Mouse (Mus musculus): ENCODE measurements around the gene Tet1. TPM values are rescaled to one million over a fixed set of nuclear protein-coding genes. Genes with fewer than 3 reads are reported as not detected.

The Tet1 gene
- polyA plus RNA-seq, 1 experiment from 2014 or later = 32.1 TPM

DNA sequence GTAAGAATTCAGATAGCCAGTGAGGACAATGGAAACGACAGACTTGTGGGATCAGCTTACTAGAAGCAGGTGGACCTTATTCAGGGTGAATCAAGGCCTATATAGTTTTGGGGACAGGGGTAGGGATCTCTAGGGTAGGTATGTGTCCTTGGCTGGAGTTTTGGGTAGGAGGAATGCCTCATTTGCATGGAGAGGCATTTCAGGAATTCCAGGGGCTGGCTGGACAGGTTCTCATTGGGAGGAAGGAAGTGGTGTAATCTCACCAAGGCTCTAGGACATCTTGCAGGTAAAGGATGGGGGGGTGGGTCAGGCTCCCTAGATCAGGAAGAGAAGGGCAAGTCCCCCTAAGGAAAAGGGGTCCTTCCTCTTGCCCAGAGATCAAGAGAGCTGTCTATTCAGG is 6.0 kb downstream of the Tet1 start:
- Histone ChIP-seq H3K4me3 (no peak overlapping the region), H3K27ac (no peak overlapping the region), H3K4me2 (no peak overlapping the region), H3K9me3 (replicated peaks) (no peaks in the 10 kb centered on the region), H3K4me1 (no peaks in the 10 kb centered on the region), H3K27me3 (no peaks in the 10 kb centered on the region), H3K36me3 (ENCODE audit: poor library complexity, severe bottlenecking) (no peaks in the 10 kb centered on the region), H3K9ac (no peak overlapping the region)
- WGBS = 44% methylated on average over 1 of the region's 1 CpGs
- no peak for ATAC-seq

- Histone ChIP-seq H3K27ac (no peak overlapping the region), H3K4me2 (no peak overlapping the region), H3K4me3 (no peak overlapping the region), H3K9ac (no peak overlapping the region), H3K36me3 (ENCODE audit: poor library complexity, severe bottlenecking) (no peaks in the 10 kb centered on the region), H3K4me1 (no peaks in the 10 kb centered on the region), H3K9me3 (replicated peaks) (no peaks in the 10 kb centered on the region), H3K27me3 (no peaks in the 10 kb centered on the region)
- 44% methylated on average over 8 of the region's 8 CpGs for WGBS
- ATAC-seq = no peak
Observed at GRCm38 (mm10) chr10:62901826-62902225, 7.0 kb downstream of the Tet1 start.

- WGBS = 95% methylated on average over 4 of the region's 4 CpGs
- H3K36me3 ChIP-seq (ENCODE audit: poor library complexity, severe bottlenecking) = no peaks in the 10 kb centered on the region
- no peaks in the 10 kb centered on the region for H3K27me3 ChIP-seq
- no peak overlapping the region for H3K4me2 ChIP-seq
- H3K4me1 ChIP-seq = no peaks in the 10 kb centered on the region
- H3K27ac ChIP-seq = no peak overlapping the region
- H3K4me3 ChIP-seq = no peak overlapping the region
- no peak for ATAC-seq
- no peak overlapping the region for H3K9ac ChIP-seq
- H3K9me3 ChIP-seq (replicated peaks) = no peaks in the 10 kb centered on the region
Observed at GRCm38 (mm10) chr10:62900144-62900543, 8.7 kb downstream of the Tet1 start.

DNA sequence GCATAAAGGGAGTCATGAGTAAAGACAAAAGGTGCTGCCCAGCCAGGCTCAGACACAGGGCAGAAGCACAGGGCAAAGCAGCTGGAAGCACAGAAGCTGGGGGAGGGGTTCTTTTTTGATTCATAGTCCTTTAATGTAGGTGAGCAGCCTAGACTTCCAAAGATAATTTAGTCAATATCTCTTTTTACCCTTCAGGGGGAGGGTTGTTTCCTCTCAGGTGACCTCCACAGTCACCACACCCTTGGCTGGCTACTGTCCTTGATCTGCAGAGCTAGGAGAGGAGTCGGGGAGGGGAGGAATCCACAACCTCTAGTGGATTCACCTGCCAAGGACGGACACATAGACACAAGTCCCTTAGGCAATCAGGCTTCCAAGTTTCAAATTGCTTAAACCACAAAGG is 10.7 kb downstream of the Tet1 start:
- Histone ChIP-seq H3K4me3 (no peak overlapping the region), H3K4me1 (no peaks in the 10 kb centered on the region), H3K4me2 (no peak overlapping the region), H3K36me3 (ENCODE audit: poor library complexity, severe bottlenecking) (no peaks in the 10 kb centered on the region), H3K27ac (no peak overlapping the region), H3K9ac (no peak overlapping the region), H3K9me3 (replicated peaks) (no peaks in the 10 kb centered on the region), H3K27me3 (no peaks in the 10 kb centered on the region)
- ATAC-seq = no peak
- 83% methylated on average over 2 of the region's 2 CpGs for WGBS

DNA sequence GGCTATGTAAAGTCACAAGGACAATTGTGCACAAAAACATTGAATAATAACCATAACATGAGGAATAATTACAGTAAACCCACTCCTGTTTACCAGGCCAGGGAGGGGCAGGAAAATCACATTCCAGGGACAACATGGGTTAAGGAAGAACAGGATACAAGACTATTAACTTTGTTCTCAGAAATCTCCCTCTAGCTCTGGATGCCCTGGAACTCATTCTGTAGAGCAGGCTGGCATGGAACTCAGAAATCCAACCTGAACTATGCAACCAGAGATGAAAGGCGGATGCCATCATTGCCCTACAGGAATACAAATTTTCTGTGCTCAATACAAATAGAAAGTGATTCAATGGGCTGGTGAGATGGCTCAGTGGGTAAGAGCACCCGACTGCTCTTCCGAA is 11.4 kb downstream of the Tet1 start:
- Histone ChIP-seq H3K9me3 (replicated peaks) (no peaks in the 10 kb centered on the region), H3K4me1 (no peaks in the 10 kb centered on the region), H3K9ac (no peak overlapping the region), H3K36me3 (ENCODE audit: poor library complexity, severe bottlenecking) (no peaks in the 10 kb centered on the region), H3K27ac (no peak overlapping the region), H3K4me2 (no peak overlapping the region), H3K4me3 (no peak overlapping the region), H3K27me3 (no peaks in the 10 kb centered on the region)
- no peak for ATAC-seq
- 94% methylated on average over 3 of the region's 3 CpGs for WGBS

DNA sequence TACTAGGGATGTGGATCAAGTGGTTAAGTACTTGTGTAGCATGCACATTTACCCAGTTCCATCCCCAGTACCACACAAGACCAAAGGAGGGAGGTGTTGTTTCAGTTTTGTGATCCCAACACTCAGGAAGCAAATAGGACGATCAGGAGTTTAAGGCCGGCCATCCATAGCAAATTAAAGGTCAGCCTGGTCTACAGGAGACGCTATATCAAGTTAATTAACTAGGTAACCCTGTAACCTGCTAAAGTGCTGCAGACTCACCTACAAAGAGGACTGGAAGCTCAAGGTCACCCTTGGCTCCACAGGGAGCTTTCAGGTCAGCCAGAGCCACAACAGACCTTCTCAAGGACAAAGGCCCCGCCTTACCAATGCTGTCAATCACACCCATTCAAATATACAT is 12.0 kb downstream of the Tet1 start:
- Histone ChIP-seq H3K27me3 (no peaks in the 10 kb centered on the region), H3K4me2 (no peak overlapping the region), H3K36me3 (ENCODE audit: poor library complexity, severe bottlenecking) (no peaks in the 10 kb centered on the region), H3K9ac (no peak overlapping the region), H3K4me3 (no peak overlapping the region), H3K4me1 (no peaks in the 10 kb centered on the region), H3K9me3 (replicated peaks) (no peaks in the 10 kb centered on the region), H3K27ac (no peak overlapping the region)
- 68% methylated on average over 4 of the region's 4 CpGs for WGBS
- no peak for ATAC-seq

DNA sequence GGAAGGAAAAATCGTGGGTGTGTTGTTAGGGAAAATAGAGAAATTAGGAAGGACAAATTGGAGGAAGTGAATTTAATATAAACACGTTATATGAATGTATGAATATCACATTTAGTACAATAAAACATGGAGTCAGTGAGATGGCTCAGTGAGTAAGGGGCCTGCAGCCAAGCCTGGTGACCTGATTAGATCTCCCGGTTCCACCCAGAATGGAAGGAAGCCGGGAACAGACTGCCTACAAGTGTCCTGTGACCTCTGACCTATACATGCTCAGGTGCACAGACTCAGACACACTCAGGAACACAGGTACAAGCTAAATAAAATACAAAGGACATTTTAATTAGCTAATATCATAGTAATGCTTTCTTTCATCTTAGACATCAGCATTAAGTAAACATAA is 12.8 kb downstream of the Tet1 start:
- no peak overlapping the region for H3K27ac ChIP-seq
- no peaks in the 10 kb centered on the region for H3K9me3 ChIP-seq (replicated peaks)
- no peaks in the 10 kb centered on the region for H3K36me3 ChIP-seq (ENCODE audit: poor library complexity, severe bottlenecking)
- no peak for ATAC-seq
- H3K9ac ChIP-seq = no peak overlapping the region
- no peaks in the 10 kb centered on the region for H3K4me1 ChIP-seq
- H3K4me3 ChIP-seq = no peak overlapping the region
- no peaks in the 10 kb centered on the region for H3K27me3 ChIP-seq
- H3K4me2 ChIP-seq = no peak overlapping the region
- WGBS = 71% methylated on average over 4 of the region's 4 CpGs

DNA sequence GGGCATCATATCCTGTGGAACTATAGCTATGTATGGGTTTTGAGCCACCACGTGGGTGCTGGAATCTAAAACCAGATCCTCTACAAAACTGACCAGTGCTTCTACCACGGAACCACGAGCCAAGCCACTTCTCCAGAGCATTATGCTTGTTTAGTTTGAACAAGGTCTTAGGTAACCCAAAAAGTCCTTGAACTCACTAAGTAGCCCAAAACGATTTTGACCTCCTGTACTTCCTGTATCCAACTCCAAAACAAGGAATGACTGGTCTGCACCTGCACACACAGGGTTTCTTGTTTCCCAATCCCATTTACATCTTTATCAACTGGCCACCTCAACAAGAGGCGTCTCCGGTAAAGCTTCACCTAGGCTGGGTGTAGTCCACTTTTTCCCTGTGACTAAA is 13.4 kb downstream of the Tet1 start:
- WGBS = 87% methylated on average over 6 of the region's 6 CpGs
- H3K4me2 ChIP-seq = no peak overlapping the region
- ATAC-seq = no peak
- no peak overlapping the region for H3K4me3 ChIP-seq
- no peaks in the 10 kb centered on the region for H3K9me3 ChIP-seq (replicated peaks)
- H3K27me3 ChIP-seq = no peaks in the 10 kb centered on the region
- H3K9ac ChIP-seq = no peak overlapping the region
- no peaks in the 10 kb centered on the region for H3K4me1 ChIP-seq
- H3K27ac ChIP-seq = no peak overlapping the region
- H3K36me3 ChIP-seq (ENCODE audit: poor library complexity, severe bottlenecking) = no peaks in the 10 kb centered on the region

DNA sequence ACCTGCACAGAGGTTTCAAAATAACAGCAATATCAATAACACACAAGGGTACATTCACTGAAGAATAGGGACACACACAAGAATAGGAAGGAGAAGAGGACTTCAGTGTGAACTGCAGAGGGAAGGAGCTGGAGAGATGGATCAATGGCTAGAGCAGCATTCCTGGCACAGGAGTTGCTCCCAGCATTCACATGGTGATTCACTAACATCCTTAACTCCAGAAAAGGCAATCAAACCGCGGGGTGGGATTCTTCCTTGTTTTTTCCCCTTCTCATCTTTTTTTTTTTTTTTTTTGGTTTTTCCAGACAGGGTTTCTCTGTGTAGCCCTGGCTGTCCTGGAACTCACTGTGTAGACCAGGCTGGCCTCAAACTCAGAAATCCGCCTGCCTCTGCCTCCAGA is 14.3 kb downstream of the Tet1 start:
- Histone ChIP-seq H3K27me3 (no peaks in the 10 kb centered on the region), H3K36me3 (ENCODE audit: poor library complexity, severe bottlenecking) (no peaks in the 10 kb centered on the region), H3K4me2 (no peak overlapping the region), H3K9ac (no peak overlapping the region), H3K9me3 (replicated peaks) (no peaks in the 10 kb centered on the region), H3K4me1 (no peaks in the 10 kb centered on the region), H3K27ac (no peak overlapping the region), H3K4me3 (no peak overlapping the region)
- ATAC-seq = no peak
- WGBS = 79% methylated on average over 3 of the region's 3 CpGs

- 73% methylated on average over 6 of the region's 6 CpGs for WGBS
- ATAC-seq = no peak
Observed at GRCm38 (mm10) chr10:62893356-62893884, 15.4 kb downstream of the Tet1 start.

DNA sequence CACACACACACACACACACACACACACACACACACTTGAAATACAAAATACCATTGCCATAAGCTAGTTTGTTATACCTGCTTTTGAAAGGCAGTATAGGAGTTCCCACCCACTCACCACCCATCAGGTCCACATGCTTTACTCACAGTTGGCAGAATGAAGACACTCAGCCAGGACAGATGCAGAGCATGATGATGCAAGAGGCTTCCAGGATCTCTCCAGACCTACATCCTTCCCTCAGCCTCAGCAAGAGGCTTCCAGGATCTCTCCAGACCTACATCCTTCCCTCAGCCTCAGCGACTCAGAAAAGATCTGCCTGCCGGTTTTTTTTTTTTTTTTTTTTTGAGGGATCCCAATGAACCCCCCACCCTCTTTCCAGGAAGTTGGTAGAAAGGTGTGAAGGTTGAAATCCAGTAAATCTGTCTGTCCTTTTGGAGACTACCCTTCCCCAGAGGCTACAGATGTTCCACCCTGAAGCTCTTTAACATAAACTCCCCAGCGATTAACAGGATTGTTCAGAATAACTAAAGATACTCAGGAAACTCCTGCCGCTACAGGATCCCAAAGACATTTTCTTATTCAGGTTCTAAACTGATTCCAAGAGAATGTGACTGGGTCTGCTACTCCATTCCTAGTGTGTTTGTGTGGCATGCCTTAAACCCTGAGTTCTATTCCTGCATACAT is 16.1 kb downstream of the Tet1 start:
- H3K27me3 ChIP-seq = no peaks in the 10 kb centered on the region
- no peak overlapping the region for H3K9ac ChIP-seq
- H3K4me3 ChIP-seq = no peak overlapping the region
- no peaks in the 10 kb centered on the region for H3K9me3 ChIP-seq (replicated peaks)
- no peak overlapping the region for H3K27ac ChIP-seq
- WGBS = 28% methylated on average over 4 of the region's 4 CpGs
- H3K36me3 ChIP-seq (ENCODE audit: poor library complexity, severe bottlenecking) = no peaks in the 10 kb centered on the region
- ATAC-seq = no peak
- no peak overlapping the region for H3K4me2 ChIP-seq
- H3K4me1 ChIP-seq = no peaks in the 10 kb centered on the region

More at GRCm38 (mm10) chr10:62893356-62893884, 15.4 kb downstream of the Tet1 start:
- H3K4me1 ChIP-seq = no peaks in the 10 kb centered on the region
- no peak overlapping the region for H3K4me2 ChIP-seq
- H3K9me3 ChIP-seq (replicated peaks) = no peaks in the 10 kb centered on the region
- no peaks in the 10 kb centered on the region for H3K27me3 ChIP-seq
- no peak overlapping the region for H3K4me3 ChIP-seq
- no peaks in the 10 kb centered on the region for H3K36me3 ChIP-seq (ENCODE audit: poor library complexity, severe bottlenecking)
- no peak overlapping the region for H3K9ac ChIP-seq
- no peak overlapping the region for H3K27ac ChIP-seq

DNA sequence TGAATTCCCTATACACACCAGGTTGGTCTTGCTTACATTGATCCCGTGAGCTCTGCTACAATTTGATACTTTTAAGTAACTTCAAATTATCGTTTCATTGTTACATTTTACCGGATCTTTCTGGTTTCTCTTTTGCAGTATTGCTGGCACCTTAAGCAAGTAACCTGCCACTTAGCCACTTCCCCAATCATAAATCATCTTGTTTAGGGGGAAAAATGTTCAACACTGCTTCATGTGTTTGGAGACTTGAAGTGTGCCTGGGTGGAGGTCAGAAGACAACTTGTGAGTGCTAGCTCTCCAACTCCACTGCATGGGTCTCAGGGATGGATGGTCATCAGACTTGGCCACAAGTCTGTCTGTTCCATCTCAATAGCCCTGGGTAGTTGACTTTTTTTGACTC is 17.8 kb downstream of the Tet1 start:
- 95% methylated on average over 3 of the region's 3 CpGs for WGBS
- Histone ChIP-seq H3K4me2 (no peak overlapping the region), H3K4me1 (peaks cover 11% of the 10 kb centered on the region), H3K4me3 (no peak overlapping the region), H3K9ac (no peak overlapping the region), H3K27ac (no peak overlapping the region), H3K36me3 (ENCODE audit: poor library complexity, severe bottlenecking) (no peaks in the 10 kb centered on the region), H3K27me3 (no peaks in the 10 kb centered on the region), H3K9me3 (replicated peaks) (no peaks in the 10 kb centered on the region)
- ATAC-seq = no peak

All from forebrain, embryonic 13.5 days (tissue).